Mouse (Mus musculus): Measurements from ENCODE around the gene Tbc1d30.

The Tbc1d30 gene

GRCm38 (mm10) chr10:121263520-121264203 lies 87.4 kb downstream of the Tbc1d30 start:
- no peak for DNase-seq (ENCODE audit: low spot score)

GRCm38 (mm10) chr10:121262206-121262605 lies 88.9 kb downstream of the Tbc1d30 start:
- DNase-seq (ENCODE audit: low spot score): no peak

GRCm38 (mm10) chr10:121261036-121261592 lies 90.0 kb downstream of the Tbc1d30 start:
- DNase-seq (ENCODE audit: low spot score): no peak

GRCm38 (mm10) chr10:121256115-121256825 lies 94.8 kb downstream of the Tbc1d30 start:
- peak; percentile 32 for DNase-seq (ENCODE audit: low spot score)

- no peak for DNase-seq (ENCODE audit: low spot score)
These were observed 95.6 kb downstream of the Tbc1d30 start for GRCm38 (mm10) chr10:121255465-121255864.

GRCm38 (mm10) chr10:121254343-121254742 lies 96.7 kb downstream of the Tbc1d30 start:
- DNase-seq (ENCODE audit: low spot score): no peak

GRCm38 (mm10) chr10:121252781-121253180 lies 98.3 kb downstream of the Tbc1d30 start:
- no peak for DNase-seq (ENCODE audit: low spot score)

GRCm38 (mm10) chr10:121251191-121251590 lies 99.9 kb downstream of the Tbc1d30 start:
- DNase-seq (ENCODE audit: low spot score): no peak

- DNase-seq (ENCODE audit: low spot score): no peak
These were observed 101.3 kb downstream of the Tbc1d30 start for GRCm38 (mm10) chr10:121249820-121250219.

GRCm38 (mm10) chr10:121247545-121247944 lies 103.5 kb downstream of the Tbc1d30 start:
- no peak for DNase-seq (ENCODE audit: low spot score)

- no peak for DNase-seq (ENCODE audit: low spot score)
These were observed 104.1 kb downstream of the Tbc1d30 start for GRCm38 (mm10) chr10:121246971-121247370.

GRCm38 (mm10) chr10:121243373-121244207 lies 107.5 kb downstream of the Tbc1d30 start:
- DNase-seq (ENCODE audit: low spot score): no peak

GRCm38 (mm10) chr10:121242596-121242995 lies 108.5 kb downstream of the Tbc1d30 start:
- DNase-seq (ENCODE audit: low spot score): no peak

GRCm38 (mm10) chr10:121239065-121239464 lies 112.0 kb downstream of the Tbc1d30 start:
- no peak for DNase-seq (ENCODE audit: low spot score)

- DNase-seq (ENCODE audit: low spot score): no peak
These were observed 112.5 kb downstream of the Tbc1d30 start for GRCm38 (mm10) chr10:121238551-121238950.

GRCm38 (mm10) chr10:121237377-121237776 lies 113.7 kb downstream of the Tbc1d30 start:
- no peak for DNase-seq (ENCODE audit: low spot score)

GRCm38 (mm10) chr10:121235167-121235824 lies 115.8 kb downstream of the Tbc1d30 start:
- no peak for DNase-seq (ENCODE audit: low spot score)

GRCm38 (mm10) chr10:121234476-121234875 lies 116.6 kb downstream of the Tbc1d30 start:
- no peak for DNase-seq (ENCODE audit: low spot score)

GRCm38 (mm10) chr10:121228422-121228953 lies 122.6 kb downstream of the Tbc1d30 start:
- DNase-seq (ENCODE audit: low spot score): no peak

- no peak for DNase-seq (ENCODE audit: low spot score)
These were observed 123.1 kb downstream of the Tbc1d30 start for GRCm38 (mm10) chr10:121227988-121228409.

GRCm38 (mm10) chr10:121227403-121227802 lies 123.7 kb downstream of the Tbc1d30 start:
- no peak for DNase-seq (ENCODE audit: low spot score)
